Mouse (Mus musculus) urinary bladder, postnatal 25 days (tissue): ENCODE data around the gene Atg5.
"Not testable (repeated sequence)": the region's sequence is repeated elsewhere in the genome, so short reads cannot be mapped to it uniquely, and the experiment has no call there.

Experiments used
- DNase-seq: peaks from one replicate; pipeline ENCODE4 v3.0.0; 2022; ENCODE audit warnings: low spot score

The Atg5 gene

GRCm38 (mm10) chr10:44268145-44268860 lies at the start of gene Atg5:
Gene Atg5 (plus strand): TSS chr10:44268358.
- peak; percentile 99 for DNase-seq

DNA sequence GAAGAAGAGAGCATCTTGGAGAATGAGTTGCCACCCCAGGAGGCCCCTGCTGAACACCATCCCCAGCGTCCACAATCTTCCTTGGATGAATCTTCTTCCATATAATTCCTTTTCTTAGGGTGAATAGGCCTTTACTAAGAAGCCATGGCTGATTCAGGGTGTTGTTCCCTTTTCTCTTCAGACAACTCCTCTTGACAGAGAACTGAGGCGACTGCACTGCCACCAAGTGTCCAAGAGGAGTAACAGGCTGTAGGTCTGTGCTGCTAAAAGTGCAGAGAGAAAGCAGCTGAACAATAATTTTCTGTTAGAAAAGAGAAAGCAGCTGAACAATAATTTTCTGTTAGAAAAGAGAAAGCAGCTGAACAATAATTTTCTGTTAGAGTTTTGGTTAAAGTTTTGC lies 49.1 kb upstream of the Atg5 start:
- not testable (repeated sequence) for DNase-seq

DNA sequence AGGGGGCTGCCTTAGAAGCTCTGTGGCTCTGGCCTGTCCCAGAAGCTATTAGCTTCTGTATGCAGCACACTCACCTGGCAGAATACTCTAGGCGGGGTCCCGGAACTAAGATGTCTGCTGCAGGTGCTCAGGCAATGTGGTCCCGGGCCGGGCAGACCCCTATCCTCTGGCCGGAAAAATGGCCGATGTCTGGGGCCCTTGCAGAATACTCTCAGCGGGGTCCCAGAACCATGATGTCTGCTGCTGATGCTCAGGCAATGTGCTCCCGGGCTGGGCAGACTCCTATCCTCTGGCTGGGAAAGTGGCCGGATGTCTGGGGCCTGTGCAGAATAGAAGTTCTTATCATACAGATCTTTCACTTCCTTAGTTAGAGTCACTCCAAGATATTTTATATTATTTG lies 43.8 kb upstream of the Atg5 start:
- no peak for DNase-seq

DNA sequence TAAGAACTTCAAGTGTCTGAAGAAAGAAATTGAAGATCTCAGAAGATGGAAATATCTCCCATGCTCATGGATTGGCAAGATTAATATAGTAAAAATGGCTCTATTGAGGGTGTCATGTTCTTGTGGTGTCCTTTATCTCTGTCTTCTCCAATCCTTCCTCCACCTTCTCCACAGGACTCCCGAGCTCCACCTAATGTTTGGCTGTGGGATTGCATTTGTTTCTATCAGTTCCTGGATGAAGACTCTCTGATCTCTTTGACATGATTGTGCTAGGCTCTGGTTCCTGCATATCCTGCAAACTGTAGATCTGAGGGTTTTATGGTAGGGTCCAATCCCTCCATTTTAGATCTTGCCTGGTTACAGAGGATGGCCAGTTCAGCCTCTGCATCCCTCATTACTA lies 34.8 kb upstream of the Atg5 start:
- peak; percentile 20 for DNase-seq

DNA sequence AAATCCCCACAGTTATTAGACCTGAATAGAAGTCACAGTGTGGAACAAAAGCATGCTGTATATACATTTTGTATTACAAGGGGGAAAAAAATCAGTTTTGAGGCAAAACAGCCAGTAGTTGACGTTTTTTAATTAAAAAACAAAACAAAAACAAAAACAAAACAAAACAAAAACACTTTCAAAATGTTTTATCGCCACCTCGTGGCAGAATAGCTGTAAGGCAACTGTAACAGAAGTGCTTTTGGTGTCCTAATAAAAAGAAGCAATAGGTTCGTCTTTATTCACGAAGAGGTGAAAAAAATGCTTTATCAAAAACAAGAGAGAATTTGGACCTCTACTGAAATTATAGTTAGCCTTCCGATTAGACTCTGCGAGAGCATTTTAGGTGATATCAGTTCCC lies 32.9 kb upstream of the Atg5 start:
- DNase-seq = not testable (repeated sequence)

GRCm38 (mm10) chr10:44256624-44257023 lies 11.5 kb upstream of the Atg5 start:
- no peak for DNase-seq

- DNase-seq = peak; percentile 22
These were observed 2.3 kb upstream of the Atg5 start for GRCm38 (mm10) chr10:44265835-44266234.

DNA sequence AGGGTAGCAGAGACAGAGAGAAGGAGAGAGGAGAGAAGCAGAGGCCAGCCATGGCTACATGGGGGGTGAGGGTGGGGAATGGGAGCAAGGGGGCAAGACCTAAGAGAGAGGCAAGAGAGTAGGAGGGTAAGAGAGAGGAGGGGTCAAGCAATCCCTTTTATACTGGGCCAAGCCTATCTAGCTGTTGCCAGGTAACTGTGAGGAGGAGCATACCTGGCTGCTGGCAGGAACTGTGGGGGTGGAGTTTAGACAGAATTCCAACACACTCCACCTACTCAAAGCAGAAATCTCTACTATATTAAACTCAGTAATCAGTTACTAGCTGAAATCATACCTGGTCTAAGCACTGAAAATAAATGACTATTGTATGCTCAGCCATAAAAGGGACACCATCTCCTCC lies 1.6 kb upstream of the Atg5 start:
- DNase-seq = no peak

GRCm38 (mm10) chr10:44267426-44268142 lies 574 bp upstream of the Atg5 start:
- no peak for DNase-seq

DNA sequence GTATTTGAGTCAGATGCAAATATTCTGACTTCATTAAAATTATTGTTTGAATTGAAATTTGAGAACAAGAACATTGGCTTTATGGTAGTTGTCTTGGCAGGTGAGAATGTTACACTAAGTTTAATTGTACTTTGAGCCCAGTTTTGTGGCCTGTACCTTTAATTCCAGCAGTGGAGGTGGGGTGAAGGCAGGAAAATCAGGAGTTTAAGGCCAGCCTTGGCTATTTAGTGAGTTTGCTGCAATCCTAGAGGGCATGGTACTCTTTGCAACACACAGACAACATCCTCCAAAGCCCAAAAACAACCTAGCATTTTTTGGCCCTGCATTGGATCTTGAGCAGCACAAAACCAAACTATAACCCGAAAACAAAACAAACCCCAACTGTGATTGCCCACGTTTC lies 1.1 kb downstream of the Atg5 start:
- no peak for DNase-seq

DNA sequence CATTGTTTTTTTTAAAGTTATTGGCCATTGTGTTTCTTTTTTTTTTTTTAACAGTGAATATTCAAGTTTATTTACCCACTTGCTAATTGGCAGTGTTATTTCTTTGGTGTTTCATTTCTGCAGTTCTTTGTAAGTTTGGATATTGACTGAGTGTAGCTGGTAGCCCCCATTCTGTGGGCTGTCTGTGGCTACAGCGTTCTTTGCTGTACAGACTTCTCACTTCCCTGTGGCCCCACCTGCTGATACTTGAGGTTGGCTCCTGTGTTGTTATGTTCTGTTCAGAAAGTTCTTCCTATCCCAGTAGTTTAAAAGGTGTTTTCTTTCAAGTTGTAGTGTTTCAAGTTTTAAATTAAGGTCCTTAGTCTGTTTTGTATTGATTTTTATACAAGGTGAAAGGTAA lies 14.2 kb downstream of the Atg5 start:
- DNase-seq = no peak

DNA sequence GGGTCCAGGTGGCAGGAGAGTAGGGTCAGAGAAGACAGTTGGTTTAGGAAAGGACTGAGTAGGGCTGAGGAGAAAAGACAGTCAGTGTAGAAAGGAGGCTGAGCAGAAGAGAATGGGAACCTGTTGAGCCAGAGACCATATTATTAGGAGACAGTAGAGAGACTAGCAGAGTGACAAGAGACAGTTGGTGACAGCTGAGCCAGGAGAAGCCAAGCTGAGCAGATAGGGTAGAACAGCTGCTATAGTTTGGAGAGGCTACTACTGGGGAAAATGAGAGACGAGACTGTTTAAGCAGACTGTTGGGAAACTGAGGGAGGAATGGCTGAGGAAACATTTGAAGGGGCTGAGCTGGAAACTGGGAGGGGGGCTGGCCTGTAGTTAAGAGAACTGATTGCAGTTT lies 16.9 kb downstream of the Atg5 start:
- no peak for DNase-seq

DNA sequence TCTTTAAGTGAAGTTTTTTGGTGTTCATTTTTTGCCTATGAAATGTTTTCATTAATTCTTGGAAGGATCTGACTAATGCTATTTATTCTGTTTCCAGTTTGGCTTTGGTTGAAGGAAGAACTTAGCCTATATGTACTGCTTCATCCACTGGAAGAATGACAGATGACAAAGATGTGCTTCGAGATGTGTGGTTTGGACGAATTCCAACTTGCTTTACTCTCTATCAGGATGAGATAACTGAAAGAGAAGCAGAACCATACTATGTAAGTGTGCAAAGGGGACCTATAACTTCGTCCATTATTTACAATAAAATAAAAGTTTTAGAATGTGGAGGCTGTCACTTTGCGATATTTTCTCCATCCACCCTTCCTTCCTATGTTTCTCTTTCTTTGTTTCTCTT lies 17.8 kb downstream of the Atg5 start:
- DNase-seq = no peak

DNA sequence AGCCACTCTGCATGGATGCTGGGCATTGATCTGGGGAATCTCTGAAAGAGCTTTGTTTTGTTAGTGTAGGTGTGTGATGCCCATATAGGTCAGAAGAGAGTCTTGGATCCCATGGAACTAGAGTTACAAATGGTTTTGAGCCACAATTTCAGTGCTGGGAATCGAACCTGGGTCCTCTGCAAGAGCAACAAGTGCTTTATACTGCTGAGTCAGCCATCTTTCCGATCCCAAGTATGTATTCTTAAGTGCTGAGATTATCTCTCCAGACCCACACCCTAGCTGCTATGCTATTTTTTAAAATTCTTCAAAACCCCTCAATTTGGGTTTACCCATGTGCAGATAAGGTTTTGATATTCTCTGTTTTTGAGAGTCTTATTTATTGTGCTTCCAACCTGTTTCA lies 22.7 kb downstream of the Atg5 start:
- no peak for DNase-seq

DNA sequence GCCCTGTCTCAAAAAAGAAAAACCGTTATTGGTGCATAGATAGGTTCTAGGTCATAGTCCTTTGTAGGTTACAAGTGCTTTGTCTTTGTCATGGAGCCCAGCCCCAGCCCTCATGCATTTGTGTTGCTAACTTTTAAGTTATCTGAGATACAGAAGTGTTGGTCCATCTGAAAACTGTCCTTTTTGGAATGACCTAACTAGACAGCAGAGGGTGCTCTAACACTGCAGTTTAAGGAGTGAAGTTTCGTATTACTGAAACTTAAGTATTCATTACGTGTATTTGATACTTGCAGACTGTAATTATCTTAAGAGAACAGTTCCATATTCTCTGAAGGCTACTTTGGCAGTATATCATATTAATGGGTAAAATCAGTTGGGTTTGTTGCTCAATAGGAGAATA lies 24.0 kb downstream of the Atg5 start:
- DNase-seq = no peak

- DNase-seq = no peak
These were observed 31.0 kb downstream of the Atg5 start for GRCm38 (mm10) chr10:44299165-44299564.

DNA sequence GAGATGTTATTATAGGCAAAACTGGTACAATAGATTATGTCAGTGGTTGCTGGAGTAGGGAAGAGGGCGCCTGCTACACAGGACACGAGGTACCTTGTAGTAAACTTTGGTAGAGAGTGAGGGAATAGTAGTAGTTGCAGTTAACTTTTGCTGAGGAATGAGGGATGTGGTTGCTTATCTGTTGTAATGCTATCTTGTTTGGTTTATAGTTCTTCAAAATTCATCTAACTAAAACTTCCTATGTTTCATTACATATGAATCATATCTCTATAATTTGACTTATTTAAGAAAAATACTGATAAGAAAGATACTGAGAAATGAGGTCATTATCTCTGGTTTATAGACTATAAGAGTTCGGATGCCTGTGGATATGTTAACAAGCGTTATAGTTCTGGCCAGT lies 31.9 kb downstream of the Atg5 start:
- no peak for DNase-seq

DNA sequence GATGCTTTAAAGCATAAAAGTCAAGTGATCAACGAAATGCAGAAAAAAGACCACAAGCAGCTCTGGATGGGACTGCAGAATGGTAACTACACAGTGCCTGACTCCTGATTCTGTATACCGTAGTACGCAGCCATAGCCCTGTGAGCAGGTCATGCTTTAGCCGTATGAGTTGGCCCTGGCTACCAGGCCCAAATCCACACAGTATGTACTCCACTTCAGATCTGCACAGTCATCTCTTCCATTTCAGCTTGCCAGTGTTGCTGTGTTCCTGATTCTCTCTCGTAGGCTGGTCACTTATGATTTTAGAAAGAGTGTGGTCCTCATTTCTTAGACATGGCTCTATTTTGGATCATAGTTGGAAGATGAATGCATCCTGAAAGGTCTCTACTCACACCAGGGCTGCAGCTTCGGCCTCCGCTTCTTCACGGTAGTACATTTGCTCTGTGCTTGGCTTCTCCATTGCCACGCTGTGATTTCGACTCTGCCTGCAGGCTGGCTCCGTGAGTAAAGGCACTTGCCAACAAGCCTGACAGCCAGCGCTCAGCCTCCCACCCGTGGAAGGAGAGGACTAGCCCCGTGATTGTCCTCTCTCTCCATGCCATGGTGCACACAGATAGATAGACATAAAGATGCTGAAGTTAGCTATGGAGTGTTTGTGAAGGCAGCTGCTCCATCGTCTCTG lies 35.6 kb downstream of the Atg5 start:
- DNase-seq = no peak

DNA sequence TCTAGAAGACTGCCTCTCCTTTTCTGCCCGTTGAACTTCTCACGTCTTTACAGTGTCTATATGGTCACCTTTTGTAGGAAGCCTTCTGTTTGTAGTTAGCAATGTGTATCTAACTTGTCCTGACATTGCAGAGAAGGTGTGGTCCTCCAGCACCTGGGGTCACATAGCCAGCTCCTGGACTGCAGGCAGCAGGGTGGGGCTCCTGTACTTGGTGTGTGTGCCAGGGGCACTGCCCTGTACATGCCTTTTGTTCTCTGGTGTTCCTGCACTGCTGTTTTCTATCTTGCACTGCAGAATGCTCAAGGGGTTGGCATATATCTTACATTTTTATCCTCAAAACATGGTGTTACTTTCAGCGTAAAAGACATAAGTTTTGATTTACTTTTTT lies 36.2 kb downstream of the Atg5 start:
- DNase-seq = no peak

- no peak for DNase-seq
These were observed 36.7 kb downstream of the Atg5 start for GRCm38 (mm10) chr10:44304845-44305244.

DNA sequence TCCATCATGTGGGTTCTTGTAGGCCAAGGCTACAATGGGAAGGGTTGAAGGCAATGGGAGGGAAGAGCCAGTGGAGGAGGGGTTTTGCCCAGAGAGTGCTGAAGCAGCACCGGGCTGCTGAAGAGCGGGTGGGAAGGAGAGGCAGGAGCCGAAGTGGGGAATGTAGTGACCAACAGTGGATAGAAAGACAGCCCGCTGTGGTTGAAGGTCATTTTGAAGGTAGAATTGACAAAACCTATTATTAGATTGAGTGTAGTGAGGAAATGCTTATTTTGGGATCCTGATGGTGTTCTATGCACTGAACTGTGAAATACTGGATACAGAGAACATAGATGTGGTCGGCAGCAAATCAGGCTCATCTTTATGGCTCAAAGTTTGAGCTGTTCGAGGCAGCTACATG lies 38.1 kb downstream of the Atg5 start:
- DNase-seq = no peak

DNA sequence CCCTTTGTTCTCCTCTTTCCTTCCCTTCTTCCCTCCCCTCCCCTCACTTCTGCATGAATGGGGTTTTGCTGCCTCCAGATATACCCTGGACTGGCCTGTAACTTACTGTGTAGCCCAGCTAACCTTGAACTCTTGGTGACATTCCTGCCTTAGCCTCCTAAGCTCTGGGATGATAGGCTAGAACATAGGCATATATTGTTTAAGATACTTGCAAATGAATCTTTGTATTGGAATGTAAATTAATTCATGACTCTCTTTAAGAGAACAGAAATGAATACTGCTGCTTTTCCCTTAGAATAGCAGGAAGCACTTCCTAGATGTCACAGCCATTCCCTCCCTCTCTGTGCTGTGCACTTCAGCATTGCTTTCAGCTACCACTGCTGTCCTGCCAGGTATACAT lies 40.1 kb downstream of the Atg5 start:
- no peak for DNase-seq

DNA sequence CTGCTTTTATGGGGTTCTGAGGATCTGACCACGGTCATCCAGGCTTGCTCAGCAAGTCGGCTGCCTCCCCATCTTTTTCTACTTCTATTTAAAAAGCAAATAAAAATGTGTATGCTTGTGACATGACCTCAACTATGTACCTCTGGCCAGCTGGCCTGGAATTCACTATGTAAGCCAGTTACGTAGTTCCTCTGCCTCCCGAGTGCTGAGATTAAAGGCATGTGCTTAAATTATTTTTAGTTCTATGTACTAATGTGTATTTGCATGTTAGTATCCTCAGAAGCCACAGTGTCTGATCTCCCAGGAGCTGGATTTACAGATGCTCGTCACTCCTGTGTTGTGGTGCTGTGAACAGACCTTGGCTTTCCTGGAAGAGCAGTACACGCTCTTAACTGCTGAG lies 41.1 kb downstream of the Atg5 start:
- DNase-seq = no peak
